Mouse (Mus musculus) small intestine, adult 2 months (tissue): ENCODE data around the gene Prune1.

Experiments used
- CTCF ChIP-seq: fragments of 200-500 bp; IDR thresholded peaks from 2 replicates; pipeline ENCODE4 v1.5.1; 2012; ENCODE audit warnings: low read depth, mild to moderate bottlenecking, control low read depth, inconsistent platforms, low read length, moderate library complexity, mixed read lengths; ENCODE audit not compliant: insufficient replicate concordance, insufficient read length; ENCODE audit errors: extremely low read depth
- POLR2A ChIP-seq: fragments of 200-500 bp; IDR thresholded peaks from 2 replicates; pipeline ENCODE4 v1.6.1; 2012; ENCODE audit warnings: low read depth, mild to moderate bottlenecking, control low read depth, inconsistent platforms, low read length, moderate library complexity

DNA sequence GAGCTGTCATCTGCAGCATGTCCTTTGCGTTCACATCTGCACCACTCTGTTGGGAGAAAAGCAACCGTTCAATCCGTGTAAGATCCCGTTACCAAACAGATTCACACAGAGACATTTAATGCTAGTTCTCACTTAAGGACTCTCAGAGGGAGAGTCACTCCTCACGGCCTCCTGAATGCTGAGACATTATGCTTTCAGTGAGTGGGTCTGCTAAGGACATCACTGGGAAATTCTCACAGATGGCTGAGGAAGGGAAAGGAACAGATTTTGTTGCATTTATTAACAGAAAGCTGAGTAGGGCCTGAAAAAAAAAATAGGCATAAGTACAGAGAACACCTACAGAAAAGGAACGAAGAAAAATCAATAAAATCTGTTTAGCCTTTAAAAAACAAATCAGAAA, 78.0 kb downstream of the Prune1 start:
- no peak for TF ChIP-seq CTCF
- TF ChIP-seq POLR2A, result no peak
